Mouse (Mus musculus) E14TG2a.4 (cell line): ENCODE results near the gene Ifnar2.

Experiments
- CTCF ChIP-seq: conservative IDR thresholded peaks from 2 replicates; pipeline ENCODE4 v1.5.1; 2014; ENCODE audit warnings: low read length
- NANOG ChIP-seq: IDR thresholded peaks from 2 replicates; pipeline ENCODE4 v1.6.1; 2014; ENCODE audit warnings: borderline replicate concordance, low read length, mixed read lengths

GRCm38 (mm10) chr16:91353638-91354037, 18.9 kb upstream of the Ifnar2 start:
- TF ChIP-seq CTCF = no peak
- TF ChIP-seq NANOG = no peak
